Mouse (Mus musculus) intestine, postnatal 0 days (tissue): ENCODE measurements around the gene Ints7. TPM values are rescaled to one million over a fixed set of nuclear protein-coding genes. Genes with fewer than 3 reads are reported as not detected.

Source experiments
- ATAC-seq: fragments of 200-750 bp; cut with Nextera tagmentation; 2 replicates; pipeline ENCODE4 v1.8.0; 2017; ENCODE audit warnings: mild to moderate bottlenecking, moderate TSS enrichment, moderate library complexity
- H3K27ac ChIP-seq: fragments of 300-500 bp; sonication (generic); 2 replicates; pipeline ENCODE4 v1.5.1; 2014; ENCODE audit warnings: mild to moderate bottlenecking, low read depth, low read length, moderate library complexity
- H3K27me3 ChIP-seq: fragments of 300-500 bp; sonication (generic); replicated peaks from 2 replicates; pipeline ENCODE4 v1.6.1; 2014; ENCODE audit warnings: low read length, mixed read lengths; ENCODE audit not compliant: control insufficient read depth, insufficient read depth
- H3K36me3 ChIP-seq: fragments of 300-500 bp; sonication (generic); 2 replicates; pipeline ENCODE4 v1.6.1; 2014; ENCODE audit warnings: mild to moderate bottlenecking, moderate library complexity; ENCODE audit not compliant: control insufficient read depth, insufficient read depth
- H3K4me1 ChIP-seq: fragments of 300-500 bp; sonication (generic); replicated peaks from 2 replicates; pipeline ENCODE4 v1.6.1; 2014; ENCODE audit warnings: antibody characterized with exemption, low read length, mixed read lengths; ENCODE audit not compliant: control insufficient read depth, insufficient read depth
- H3K4me2 ChIP-seq: fragments of 300-500 bp; sonication (generic); replicated peaks from 2 replicates; pipeline ENCODE4 v1.6.1; 2014; ENCODE audit warnings: low read depth, mild to moderate bottlenecking, moderate library complexity
- H3K4me3 ChIP-seq: fragments of 300-500 bp; sonication (generic); 2 replicates; pipeline ENCODE4 v1.5.1; 2014; ENCODE audit warnings: low read depth, low read length
- H3K9ac ChIP-seq: fragments of 300-500 bp; sonication (generic); 2 replicates; pipeline ENCODE4 v1.6.1; 2014; ENCODE audit warnings: mild to moderate bottlenecking, low read depth, low read length
- H3K9me3 ChIP-seq: fragments of 300-500 bp; sonication (generic); 2 replicates; pipeline ENCODE4 v1.6.1; 2016; ENCODE audit warnings: mixed run types; ENCODE audit not compliant: control insufficient read depth
- CTCF ChIP-seq: sonication (generic); IDR thresholded peaks from 2 replicates; pipeline ENCODE4 v1.5.1; 2016; ENCODE audit warnings: low read depth, mild to moderate bottlenecking, control low read depth, antibody characterized with exemption, moderate library complexity
- WGBS: fragments of 180-500 bp; shearing (Covaris S2); extraction: QIAGEN DNeasy Blood & Tissue Kit; methylation state at CpG from one replicate; pipeline ENCODE4 v1.1.7; 2014; 5-methylcytosine and 5-hydroxymethylcytosine counted together
- polyA plus RNA-seq: library from polyadenylated mRNA; unstranded; fragments of >200 nt; fragmentation: Nextera tagmentation; extraction: Ambion mirVana; gene quantifications from 2 replicates; pipeline ENCODE4 v1.2.1, GENCODE M21; 2015

Gene Ints7
- polyA plus RNA-seq, 1 experiment from 2014 or later: 11.2 TPM

DNA sequence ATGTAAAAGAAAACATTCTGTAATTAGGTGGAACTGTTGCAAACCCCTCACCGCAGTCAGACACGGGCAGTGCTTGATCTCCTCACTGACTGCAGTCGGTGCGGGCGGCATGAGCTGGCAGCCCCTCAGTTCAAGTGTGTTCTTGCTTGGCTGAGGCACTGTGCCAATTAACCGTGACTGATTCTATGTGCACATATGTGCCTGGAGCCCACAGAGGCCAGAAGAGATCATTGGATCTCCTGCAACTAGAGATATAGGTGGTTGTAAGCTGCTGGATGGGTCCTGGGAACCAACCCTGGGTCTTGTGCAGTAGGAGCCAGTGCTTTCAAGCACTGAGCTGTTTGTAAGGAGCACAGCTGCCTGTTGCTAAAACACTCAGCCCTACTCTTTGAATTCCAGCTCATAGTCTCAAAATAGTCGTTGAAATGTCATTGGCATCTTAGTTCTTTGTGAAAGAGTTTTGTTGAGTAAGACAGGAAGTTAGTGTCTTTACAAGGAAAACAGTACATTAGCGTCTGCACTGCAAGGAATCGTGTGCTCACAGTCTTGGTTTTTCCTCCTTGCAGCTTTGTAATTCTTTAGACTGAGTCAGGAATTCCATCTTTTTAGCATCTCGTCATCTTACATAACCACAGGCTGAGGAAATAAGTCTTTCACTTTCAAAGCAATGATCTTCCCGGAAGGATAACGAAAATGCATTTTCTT, 16.7 kb downstream of the Ints7 start:
- Histone ChIP-seq H3K4me1 (no peaks in the 10 kb centered on the region), H3K4me2 (no peak overlapping the region), H3K9me3 (no peaks in the 10 kb centered on the region), H3K9ac (no peak overlapping the region), H3K27me3 (no peaks in the 10 kb centered on the region), H3K36me3 (peaks cover 59% of the 10 kb centered on the region), H3K27ac (no peak overlapping the region), H3K4me3 (no peak overlapping the region)
- ATAC-seq: no peak
- 81% methylated on average over 12 of the region's 12 CpGs for WGBS
- TF ChIP-seq CTCF: no peak

DNA sequence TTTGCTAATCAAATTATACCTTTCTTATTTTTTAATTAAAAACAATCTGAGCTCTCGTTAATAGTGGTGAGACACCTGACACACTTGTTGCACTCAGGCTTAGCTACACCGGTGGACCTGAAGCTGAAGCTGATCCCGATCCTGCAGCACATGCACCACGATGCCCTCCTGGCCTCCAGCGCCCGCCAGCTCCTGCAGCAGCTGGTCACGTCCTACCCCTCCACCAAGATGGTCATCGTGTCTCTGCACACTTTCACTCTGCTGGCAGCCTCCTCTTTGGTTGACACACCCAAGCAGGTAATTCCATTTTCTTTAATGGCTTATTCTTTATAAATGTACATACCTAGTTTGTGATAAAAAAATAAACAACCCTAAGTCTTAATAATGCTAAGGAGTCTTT, 20.6 kb downstream of the Ints7 start:
- Histone ChIP-seq H3K27me3 (no peaks in the 10 kb centered on the region), H3K4me2 (no peak overlapping the region), H3K36me3 (peaks cover 59% of the 10 kb centered on the region), H3K4me1 (no peaks in the 10 kb centered on the region), H3K4me3 (no peak overlapping the region), H3K9me3 (no peaks in the 10 kb centered on the region), H3K27ac (no peak overlapping the region), H3K9ac (no peak overlapping the region)
- WGBS: 95% methylated on average over 8 of the region's 8 CpGs
- ATAC-seq: no peak
- no peak for TF ChIP-seq CTCF

DNA sequence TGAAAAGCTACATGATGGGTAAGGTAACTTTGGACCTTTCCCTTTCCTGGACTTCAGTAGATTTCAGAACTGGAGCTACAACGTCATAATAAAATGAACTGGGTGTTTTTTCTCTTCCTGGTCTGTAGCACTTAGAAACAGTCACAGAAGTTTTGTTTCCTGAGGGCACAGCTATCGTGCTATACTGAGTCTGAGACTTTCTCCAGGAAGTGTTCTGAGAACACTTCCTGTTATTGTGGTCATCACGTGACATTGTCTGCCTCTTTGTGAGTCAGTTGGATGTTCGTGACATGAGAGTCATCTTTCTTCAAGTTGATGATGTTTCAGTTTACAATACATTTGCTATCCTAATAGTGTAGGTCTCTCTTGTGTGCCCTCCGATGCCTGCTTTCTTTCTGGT, 23.8 kb downstream of the Ints7 start:
- Histone ChIP-seq H3K36me3 (peaks cover 53% of the 10 kb centered on the region), H3K4me1 (no peaks in the 10 kb centered on the region)
- 69% methylated on average over 5 of the region's 5 CpGs for WGBS

DNA sequence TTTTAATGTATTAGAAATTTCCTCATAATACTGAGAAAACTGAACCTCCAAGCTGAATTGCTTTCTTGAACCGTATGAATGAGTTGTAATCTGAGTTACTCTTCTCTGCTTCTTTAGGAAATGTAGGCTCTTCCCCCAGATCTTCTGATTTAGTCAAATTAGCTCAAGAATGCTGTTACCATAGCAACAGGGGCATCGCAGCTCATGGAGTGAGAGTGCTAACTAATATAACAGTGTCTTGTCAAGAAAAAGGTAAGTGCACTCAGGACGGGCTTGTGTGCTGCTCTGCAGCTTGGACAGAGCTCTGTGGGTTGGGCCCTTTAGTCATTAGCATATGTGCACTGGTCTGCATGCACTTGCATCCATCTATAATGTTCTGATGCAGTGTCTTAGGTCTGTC, 29.3 kb downstream of the Ints7 start:
- Histone ChIP-seq H3K4me1 (no peaks in the 10 kb centered on the region), H3K4me3 (no peak overlapping the region), H3K9me3 (no peaks in the 10 kb centered on the region), H3K27me3 (no peaks in the 10 kb centered on the region), H3K4me2 (no peak overlapping the region), H3K36me3 (peaks cover 71% of the 10 kb centered on the region), H3K27ac (no peak overlapping the region), H3K9ac (no peak overlapping the region)
- no peak for TF ChIP-seq CTCF
- WGBS: 80% methylated on average over 3 of the region's 3 CpGs
- no peak for ATAC-seq

More for the DNA sequence above, 23.8 kb downstream of the Ints7 start:
- Histone ChIP-seq H3K27me3 (no peaks in the 10 kb centered on the region), H3K9ac (no peak overlapping the region), H3K9me3 (no peaks in the 10 kb centered on the region), H3K4me3 (no peak overlapping the region), H3K4me2 (no peak overlapping the region), H3K27ac (no peak overlapping the region)
- no peak for ATAC-seq
- TF ChIP-seq CTCF: no peak

DNA sequence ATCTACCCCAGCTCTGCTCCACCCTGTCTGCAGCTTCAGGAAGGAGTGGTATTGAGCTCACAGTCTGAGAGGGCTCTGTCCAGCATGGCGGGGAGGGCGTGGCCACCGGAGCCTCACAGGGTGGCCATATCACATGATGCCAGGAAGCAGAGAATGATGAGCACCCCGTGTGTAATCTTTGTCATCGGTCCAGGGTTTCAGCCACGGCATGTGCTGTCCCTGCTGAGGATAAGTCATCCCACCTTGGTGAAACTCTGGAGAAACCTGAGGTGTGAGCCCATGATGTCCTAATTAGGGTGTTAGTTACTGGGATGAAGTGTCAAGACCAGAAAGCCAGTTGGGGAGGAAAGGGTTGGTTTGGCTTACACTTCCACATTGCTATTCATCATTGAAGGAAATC, 33.6 kb downstream of the Ints7 start:
- H3K36me3 ChIP-seq: peaks cover 84% of the 10 kb centered on the region
- no peak overlapping the region for H3K4me3 ChIP-seq
- no peak overlapping the region for H3K9ac ChIP-seq
- no peak overlapping the region for H3K4me2 ChIP-seq
- no peaks in the 10 kb centered on the region for H3K27me3 ChIP-seq
- no peaks in the 10 kb centered on the region for H3K9me3 ChIP-seq
- WGBS: 88% methylated on average over 6 of the region's 6 CpGs
- ATAC-seq: no peak
- H3K4me1 ChIP-seq: no peaks in the 10 kb centered on the region
- TF ChIP-seq CTCF: no peak
- H3K27ac ChIP-seq: no peak overlapping the region

DNA sequence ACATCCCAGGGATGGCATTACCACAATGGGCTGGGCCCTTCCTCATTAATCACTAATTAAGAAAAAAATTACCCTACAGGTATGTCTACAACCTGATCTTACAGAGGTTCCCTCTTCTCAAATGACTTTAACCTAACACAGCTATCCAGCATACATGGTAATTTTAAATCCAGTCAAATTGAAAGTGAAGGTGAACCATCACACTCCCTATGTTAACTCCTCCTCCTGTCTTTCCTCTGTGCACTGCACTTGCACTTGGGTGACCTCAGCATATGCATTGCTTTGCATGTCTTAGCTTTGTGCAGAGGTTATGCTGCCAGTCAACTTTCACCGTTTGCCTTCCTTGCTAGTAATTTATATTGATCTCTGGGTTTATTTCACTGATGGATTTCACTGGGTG, 34.1 kb downstream of the Ints7 start:
- no peak for TF ChIP-seq CTCF

More for the DNA sequence above, 34.1 kb downstream of the Ints7 start:
- ATAC-seq: no peak
- Histone ChIP-seq H3K36me3 (peaks cover 89% of the 10 kb centered on the region), H3K27me3 (no peaks in the 10 kb centered on the region), H3K9me3 (no peaks in the 10 kb centered on the region), H3K4me2 (no peak overlapping the region), H3K4me3 (no peak overlapping the region), H3K4me1 (no peaks in the 10 kb centered on the region), H3K9ac (no peak overlapping the region), H3K27ac (no peak overlapping the region)
- 88% methylated on average over 1 of the region's 1 CpGs for WGBS
